Mouse (Mus musculus) spleen, postnatal 36 days (tissue): ENCODE results near the gene Acp1.

Source experiments
- DNase-seq, 2 experiments: peaks; one replicate each; pipeline ENCODE4 v3.0.0; 2022; ENCODE audit warnings: low spot score in 2 of 2, mixed read lengths in 1 of 2

The Acp1 gene

DNA sequence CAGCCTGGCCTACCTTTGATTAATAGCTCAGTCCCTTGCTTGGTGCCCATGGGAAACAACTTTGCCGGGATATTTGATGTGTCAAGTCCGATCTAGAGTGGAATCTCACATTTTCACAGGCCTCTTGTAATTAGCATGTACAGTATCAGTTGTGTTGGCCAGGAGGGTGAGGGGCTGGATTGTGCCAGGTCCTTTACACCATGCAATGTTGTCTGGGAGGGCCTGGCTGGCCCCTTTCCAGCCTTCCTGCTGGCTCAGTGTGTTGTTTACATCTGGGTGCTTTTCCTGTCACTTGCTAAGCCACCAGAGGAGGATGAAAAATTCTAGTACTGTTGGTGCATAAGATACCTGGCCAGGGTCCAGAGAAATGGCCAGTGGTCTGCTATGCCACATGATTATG, 47.0 kb downstream of the Acp1 start:
- DNase-seq, result no peak

DNA sequence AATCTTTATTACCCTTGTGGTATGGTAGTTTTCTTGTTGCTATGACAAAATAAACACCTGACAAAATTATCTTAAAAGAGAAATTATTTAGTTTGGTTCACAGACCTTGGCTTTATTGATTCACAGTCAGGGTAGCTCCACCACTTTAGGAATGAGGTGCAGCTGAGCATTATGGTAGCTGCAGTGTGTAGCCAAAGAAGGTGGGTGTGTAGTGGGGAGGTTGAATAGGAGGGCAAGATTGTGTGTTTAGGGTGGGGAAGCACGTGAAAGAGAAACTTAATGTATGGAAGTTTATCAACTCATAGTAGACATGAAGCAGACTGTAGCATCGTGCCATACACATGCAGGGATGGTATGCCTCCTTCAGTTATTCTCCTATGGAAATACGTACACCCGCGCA, 55.2 kb downstream of the Acp1 start:
- no peak for DNase-seq

DNA sequence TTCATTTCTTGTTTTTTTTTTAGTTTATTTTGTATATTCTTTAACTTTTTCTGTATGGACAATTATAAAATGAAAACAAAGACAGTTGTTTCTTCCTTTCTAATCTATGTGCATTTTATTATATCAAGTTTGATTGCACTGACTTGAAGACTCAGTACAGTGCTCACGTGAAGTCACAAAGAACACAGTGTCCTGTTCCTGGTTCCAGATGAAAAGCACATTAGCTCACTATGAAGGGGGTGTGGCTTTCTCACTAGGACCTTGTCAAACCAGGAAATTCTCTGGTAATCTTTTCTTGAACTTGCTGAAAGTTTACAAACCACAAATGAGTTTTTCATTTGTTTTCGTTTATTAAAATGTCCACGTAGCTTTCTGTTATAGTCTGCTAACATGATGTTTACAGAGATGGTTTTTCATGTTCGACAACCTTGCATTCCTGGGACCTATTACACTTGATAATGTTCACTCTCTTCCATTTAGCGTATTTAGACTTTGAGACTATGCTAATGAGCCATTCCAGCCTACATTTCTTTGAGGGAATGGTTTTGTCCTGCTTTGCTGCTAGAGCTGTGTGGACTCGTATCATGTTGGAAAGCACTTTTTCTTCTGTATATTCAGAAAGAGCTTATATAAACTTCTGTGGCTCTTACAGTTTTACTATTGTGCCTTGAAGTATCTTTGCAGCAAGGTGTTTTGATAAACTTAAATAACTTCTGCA, 55.8 kb downstream of the Acp1 start:
- DNase-seq, result no peak

DNA sequence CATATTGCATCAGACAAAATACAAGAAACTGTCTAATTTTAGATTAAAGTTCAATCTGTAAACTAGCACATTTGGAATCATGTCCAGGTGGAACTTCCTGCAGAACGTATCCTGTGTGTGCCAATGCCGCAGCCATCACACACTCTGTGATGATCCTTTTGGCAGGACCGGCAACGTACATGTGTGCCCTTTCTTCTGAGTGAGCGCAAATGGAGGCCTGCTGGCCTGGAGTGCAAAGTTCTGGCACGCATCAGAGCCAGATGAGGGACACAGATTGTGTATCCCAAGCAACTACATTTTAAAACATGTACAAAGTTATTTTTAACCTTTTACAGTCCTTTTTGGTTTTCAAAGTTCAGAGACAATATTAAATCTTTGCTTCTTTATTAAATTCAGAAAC, 59.5 kb downstream of the Acp1 start:
- DNase-seq, result no peak

DNA sequence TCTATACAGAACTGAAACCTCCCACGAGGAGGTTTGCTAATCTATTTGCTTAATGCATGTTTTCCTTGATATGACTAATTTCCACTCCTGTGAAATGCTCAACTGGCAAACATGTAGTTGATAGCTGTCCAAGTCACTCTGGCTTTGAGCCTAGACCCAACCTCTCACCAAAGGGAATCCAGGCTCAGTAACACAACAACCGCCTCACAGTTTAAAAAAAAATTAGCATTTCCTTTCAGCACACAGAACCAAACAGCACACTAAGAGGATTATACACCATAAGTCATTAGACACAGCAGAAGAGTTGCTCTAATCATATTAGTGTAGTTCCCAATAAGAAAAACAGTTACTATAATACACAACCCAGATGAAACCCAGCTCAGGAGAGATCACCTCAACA, 60.5 kb downstream of the Acp1 start:
- DNase-seq, result no peak

DNA sequence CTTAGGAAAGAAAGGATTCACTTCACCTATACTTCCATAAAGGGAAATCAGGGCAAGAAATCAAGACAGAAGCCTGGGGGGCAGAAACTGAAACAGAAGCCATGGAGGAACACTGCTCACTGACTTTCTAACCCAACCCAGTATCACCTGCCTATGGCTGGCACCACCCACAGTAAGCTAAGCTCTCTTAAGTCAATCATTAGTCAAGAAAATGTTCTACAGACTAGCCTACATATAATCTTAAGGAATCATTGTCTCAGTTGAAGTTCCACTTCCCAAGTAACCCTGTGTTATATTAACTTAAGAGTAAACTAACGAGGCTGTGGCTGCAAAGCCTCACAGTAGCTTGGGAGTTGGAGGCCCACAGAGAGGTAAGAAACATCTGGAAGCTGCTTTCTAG, 62.9 kb downstream of the Acp1 start:
- no peak for DNase-seq
